In genomic region chr17:26261826-26262225, GRCm38 (mm10) we compare ENCODE assay signal across 16 mouse cellular contexts. TPM values are rescaled to one million over a fixed set of nuclear protein-coding genes. Genes with fewer than 3 reads are reported as not detected.
DNase-seq lines count a peak whose midpoint lies in the region; ATAC-seq and TF ChIP-seq lines count a peak whose summit lies in the region.
"Had no signal": no experiment of that assay in that cellular context is flagged by ENCODE, and none has a peak within 500 bp of the region (broad histone marks: within the 10 kb centered on the region; RNA-seq: fewer than 3 reads in every experiment).

No protein-coding gene starts in this region.

- TF ChIP-seq EP300 in liver, embryonic 14.5 days (IDR thresholded peaks at IDR 0.05; ENCODE audit: low read depth), result no peak

- peak; percentile 41; the same call in 1 of the 2 replicates for TF ChIP-seq CTCF in liver, embryonic 14.5 days (IDR thresholded peaks at IDR 0.05; ENCODE audit: low read depth)

- H3K4me1 ChIP-seq in liver, embryonic 14.5 days (replicated peaks; ENCODE audit: control insufficient read depth in 2 of 2, insufficient read depth in 2 of 2, low read length in 1 of 2), result peaks cover 0 to 2% of the 10 kb centered on the region in 2 experiments; a peak in 3 of 4 replicates
- H3K4me1 ChIP-seq in liver, embryonic 11.5 days (replicated peaks; ENCODE audit: control insufficient read depth, insufficient read depth, low read length), result peaks cover 5% of the 10 kb centered on the region; the same call in 1 of the 2 replicates
- H3K4me1 ChIP-seq: hindbrain, embryonic 10.5 days; limb, embryonic 12.5 days; midbrain, embryonic 12.5 days had no signal

- no peaks in the 10 kb centered on the region for H3K9me3 ChIP-seq in liver, embryonic 14.5 days (ENCODE audit: control insufficient read depth, low read length)
- no peaks in the 10 kb centered on the region for H3K9me3 ChIP-seq in liver, embryonic 11.5 days (ENCODE audit: control insufficient read depth, low read length)
- H3K9me3 ChIP-seq: hindbrain, embryonic 10.5 days; limb, embryonic 12.5 days; midbrain, embryonic 12.5 days had no signal

- H3K4me3 ChIP-seq in liver, embryonic 14.5 days (ENCODE audit: insufficient read depth in 1 of 2, low read depth in 2 of 2, low read length in 2 of 2), result no peak overlapping the region
- H3K4me3 ChIP-seq in liver, embryonic 11.5 days (ENCODE audit: low read depth, low read length), result no peak overlapping the region
- H3K4me3 ChIP-seq: hindbrain, embryonic 10.5 days; limb, embryonic 12.5 days; midbrain, embryonic 12.5 days had no signal

- no peak overlapping the region for H3K27ac ChIP-seq in liver, embryonic 14.5 days
- H3K27ac ChIP-seq in liver, embryonic 11.5 days (ENCODE audit: low read depth, low read length), result no peak overlapping the region
- H3K27ac ChIP-seq: hindbrain, embryonic 10.5 days; limb, embryonic 12.5 days; midbrain, embryonic 12.5 days had no signal

- H3K36me3 ChIP-seq in liver, embryonic 14.5 days (replicated peaks; ENCODE audit: control insufficient read depth, insufficient read depth, low read depth), result peaks cover 85% of the 10 kb centered on the region
- H3K36me3 ChIP-seq in liver, embryonic 11.5 days (ENCODE audit: control insufficient read depth, insufficient read depth, low read length), result peaks cover 51% of the 10 kb centered on the region

- H3K9ac ChIP-seq in liver, embryonic 14.5 days (replicated peaks), result no peak overlapping the region
- no peak overlapping the region for H3K9ac ChIP-seq in liver, embryonic 11.5 days (ENCODE audit: low read depth, low read length)
- H3K9ac ChIP-seq: limb, embryonic 12.5 days; midbrain, embryonic 12.5 days had no signal

- ATAC-seq in CD4-positive, CD25-positive, alpha-beta regulatory T cell, adult 4 months, result no peak
- no peak for ATAC-seq in liver, embryonic 14.5 days (ENCODE audit: insufficient read depth)
- no peak for ATAC-seq in liver, embryonic 11.5 days (replicated peaks; ENCODE audit: low FRiP score)
- ATAC-seq in activated CD4-positive, CD25-positive, alpha-beta regulatory T cell, adult 4 months, result no peak
- ATAC-seq: intestine, embryonic 16.5 days had no signal

- H3K27me3 ChIP-seq in liver, embryonic 14.5 days (ENCODE audit: control insufficient read depth, insufficient read depth, low read length), result no peaks in the 10 kb centered on the region
- no peaks in the 10 kb centered on the region for H3K27me3 ChIP-seq in liver, embryonic 11.5 days (replicated peaks; ENCODE audit: control insufficient read depth, insufficient read depth, low read length)
- H3K27me3 ChIP-seq: limb, embryonic 12.5 days; midbrain, embryonic 12.5 days had no signal

- DNase-seq in CD4-positive, CD25-positive, alpha-beta regulatory T cell, adult 2 months (ENCODE audit: low read depth, low spot score), result peak; percentile 47
- no peak for DNase-seq in liver, embryonic 14.5 days (ENCODE audit: low read depth in 3 of 3, low spot score in 3 of 3)
- DNase-seq in liver, embryonic 11.5 days (ENCODE audit: low spot score), result no peak
- DNase-seq in 3T3-L1 (ENCODE audit: low read depth, low spot score), result peak; percentile 45
- DNase-seq in NIH3T3 (ENCODE audit: low read depth), result peak; percentile 39
- DNase-seq in frontal cortex, postnatal 36 days (ENCODE audit: low spot score in 2 of 2), result no peak
- DNase-seq: cerebellum, adult 8-10 months; gastrocnemius, postnatal 25 days; kidney, postnatal 10 days; thymus, postnatal 4 days had no signal

- 68% methylated on average over 4 of the region's 4 CpGs for WGBS in liver, embryonic 14.5 days (ENCODE audit: insufficient replicate concordance)
- 76% methylated on average over 4 of the region's 4 CpGs for WGBS in liver, embryonic 11.5 days

- H3K4me2 ChIP-seq in liver, embryonic 14.5 days (ENCODE audit: low read depth), result no peak overlapping the region
- no peak overlapping the region for H3K4me2 ChIP-seq in liver, embryonic 11.5 days
- H3K4me2 ChIP-seq: limb, embryonic 12.5 days; midbrain, embryonic 12.5 days had no signal

RNA-seq across cellular contexts. Expression of gene Luc7l, which starts 9.1 kb away (rescaled TPM):
- 10 to 100 TPM; 59.7 to 67.6 TPM for polyA plus RNA-seq in CD4-positive, CD25-positive, alpha-beta regulatory T cell, adult 4 months (2017; shearing (Covaris generic))
- polyA plus RNA-seq in liver, embryonic 14.5 days (2012; rRNA removed), result 15.6 and 21.4 TPM in 2 replicates
- 26.5 and 27.9 TPM in 2 replicates for polyA plus RNA-seq in liver, embryonic 14.5 days (2014; fragmentation: Nextera tagmentation; extraction: Ambion mirVana)
- polyA plus RNA-seq in liver, embryonic 11.5 days (2014; fragmentation: Nextera tagmentation; extraction: Ambion mirVana), result 107 and 110 TPM in 2 replicates
- polyA plus RNA-seq in activated CD4-positive, CD25-positive, alpha-beta regulatory T cell, adult 4 months (2017; shearing (Covaris generic)), result 10 to 100 TPM; 47.9 to 51.0 TPM

RNA-seq across cellular contexts. Expression of gene Fam234a, which starts 17.8 kb away (rescaled TPM):
- polyA plus RNA-seq in CD4-positive, CD25-positive, alpha-beta regulatory T cell, adult 4 months (2017; shearing (Covaris generic)), result 10 to 100 TPM; 12.6 to 23.0 TPM
- 5.9 and 6.6 TPM in 2 replicates for polyA plus RNA-seq in liver, embryonic 14.5 days (2012; rRNA removed)
- polyA plus RNA-seq in liver, embryonic 14.5 days (2014; fragmentation: Nextera tagmentation; extraction: Ambion mirVana), result 8.3 and 10.1 TPM in 2 replicates
- 19.6 and 20.2 TPM in 2 replicates for polyA plus RNA-seq in liver, embryonic 11.5 days (2014; fragmentation: Nextera tagmentation; extraction: Ambion mirVana)
- polyA plus RNA-seq in activated CD4-positive, CD25-positive, alpha-beta regulatory T cell, adult 4 months (2017; shearing (Covaris generic)), result 10 to 100 TPM; 20.9 to 21.3 TPM

RNA-seq across cellular contexts. Expression of gene Arhgdig, which starts 54.2 kb away (rescaled TPM):
- polyA plus RNA-seq in CD4-positive, CD25-positive, alpha-beta regulatory T cell, adult 4 months (2017; shearing (Covaris generic)), result not detected
- polyA plus RNA-seq in liver, embryonic 14.5 days (2012; rRNA removed), result 10.6 and 11.6 TPM in 2 replicates
- polyA plus RNA-seq in liver, embryonic 14.5 days (2014; fragmentation: Nextera tagmentation; extraction: Ambion mirVana), result 15.9 and 22.8 TPM in 2 replicates
- polyA plus RNA-seq in liver, embryonic 11.5 days (2014; fragmentation: Nextera tagmentation; extraction: Ambion mirVana), result 27.7 and 28.8 TPM in 2 replicates
- not detected for polyA plus RNA-seq in activated CD4-positive, CD25-positive, alpha-beta regulatory T cell, adult 4 months (2017; shearing (Covaris generic))

RNA-seq across cellular contexts. Expression of gene Rgs11, which starts 59.1 kb away (rescaled TPM):
- 10 to 100 TPM in 1 of 2 experiments, 1 to 10 TPM in 1; 6.2 to 14.2 TPM for polyA plus RNA-seq in CD4-positive, CD25-positive, alpha-beta regulatory T cell, adult 4 months (2017; shearing (Covaris generic))
- polyA plus RNA-seq in liver, embryonic 14.5 days (2012; rRNA removed), result 0.35 and 0.48 TPM in 2 replicates
- polyA plus RNA-seq in liver, embryonic 14.5 days (2014; fragmentation: Nextera tagmentation; extraction: Ambion mirVana), result 0.10 and 0.28 TPM in 2 replicates
- polyA plus RNA-seq in liver, embryonic 11.5 days (2014; fragmentation: Nextera tagmentation; extraction: Ambion mirVana), result 2.2 and 2.4 TPM in 2 replicates
- polyA plus RNA-seq in activated CD4-positive, CD25-positive, alpha-beta regulatory T cell, adult 4 months (2017; shearing (Covaris generic)), result 1 to 10 TPM; 2.9 to 8.9 TPM

Comparison
In these comparisons a context has a peak if more than half of its experiments do, and no peak if none do; other contexts are left out.
1. DNase-seq: peak in CD4-positive, CD25-positive, alpha-beta regulatory T cell, adult 2 months (single experiment), 3T3-L1 (single experiment) and NIH3T3 (single experiment); none in liver, embryonic 14.5 days (0 of 3), liver, embryonic 11.5 days (single experiment) and frontal cortex, postnatal 36 days (0 of 2).
2. RNA of gene Arhgdig, which starts 54.2 kb away (polyA plus RNA-seq): 27.7 to 28.8 TPM in liver, embryonic 11.5 days and 10.6 to 22.8 TPM in liver, embryonic 14.5 days; not detected in activated CD4-positive, CD25-positive, alpha-beta regulatory T cell, adult 4 months and not detected in CD4-positive, CD25-positive, alpha-beta regulatory T cell, adult 4 months; every median in the first group is over 4 times any median in the second.